Mouse (Mus musculus): ENCODE data around the gene Dab1. TPM values are rescaled to one million over a fixed set of nuclear protein-coding genes. Genes with fewer than 3 reads are reported as not detected.
A peak's percentile ranks its signal among the peaks of the same experiment; 100 is the strongest.

The Dab1 gene
- total RNA-seq, 2 experiments from 2014 or later: not detected

DNA sequence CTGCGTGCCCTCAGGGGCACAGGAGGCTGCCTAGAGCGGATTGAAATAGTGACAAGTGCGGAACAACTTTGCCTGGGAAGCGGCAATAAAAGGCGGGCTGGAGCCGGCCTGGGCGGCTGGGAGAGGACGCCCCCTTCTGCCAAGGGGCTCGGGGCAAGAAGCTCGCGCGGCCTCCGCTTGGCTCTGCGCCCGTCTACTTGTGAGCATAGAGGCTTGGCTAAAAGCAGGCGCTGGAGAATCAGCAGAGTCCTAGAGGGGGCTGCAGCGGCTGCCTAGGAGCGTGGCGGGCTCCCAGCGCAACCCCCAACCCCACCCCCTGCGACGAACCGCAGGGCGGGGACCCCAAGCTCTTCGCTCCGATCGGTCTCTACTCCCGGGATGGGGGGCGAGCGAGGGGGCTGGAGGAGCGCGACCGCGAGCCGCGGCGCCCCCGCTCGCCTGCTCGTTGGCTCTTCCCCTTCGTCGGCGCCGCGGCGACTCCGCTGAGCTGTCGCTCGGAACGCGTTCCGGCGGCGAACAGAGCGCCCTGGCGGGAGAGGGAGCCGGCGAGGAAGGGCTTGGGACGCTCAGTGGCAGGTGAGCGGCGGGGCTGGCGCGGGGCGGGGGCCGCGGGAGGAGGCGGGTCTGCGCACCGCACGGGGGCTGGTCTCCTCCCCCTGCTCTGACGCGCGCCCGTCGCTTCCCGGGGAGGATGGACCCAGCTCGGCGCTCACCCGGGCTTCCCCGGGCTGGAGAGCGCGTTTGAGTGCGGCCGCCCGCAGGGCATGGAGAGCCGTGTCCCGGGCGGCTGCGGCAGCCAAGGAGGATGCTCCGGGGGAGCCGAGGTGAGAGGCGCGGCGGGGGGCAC is 748.0 kb downstream of the Dab1 start:
- peak; percentile 23; the same call in 1 of the 2 replicates for ATAC-seq (replicated peaks; ENCODE audit: poor library complexity)

DNA sequence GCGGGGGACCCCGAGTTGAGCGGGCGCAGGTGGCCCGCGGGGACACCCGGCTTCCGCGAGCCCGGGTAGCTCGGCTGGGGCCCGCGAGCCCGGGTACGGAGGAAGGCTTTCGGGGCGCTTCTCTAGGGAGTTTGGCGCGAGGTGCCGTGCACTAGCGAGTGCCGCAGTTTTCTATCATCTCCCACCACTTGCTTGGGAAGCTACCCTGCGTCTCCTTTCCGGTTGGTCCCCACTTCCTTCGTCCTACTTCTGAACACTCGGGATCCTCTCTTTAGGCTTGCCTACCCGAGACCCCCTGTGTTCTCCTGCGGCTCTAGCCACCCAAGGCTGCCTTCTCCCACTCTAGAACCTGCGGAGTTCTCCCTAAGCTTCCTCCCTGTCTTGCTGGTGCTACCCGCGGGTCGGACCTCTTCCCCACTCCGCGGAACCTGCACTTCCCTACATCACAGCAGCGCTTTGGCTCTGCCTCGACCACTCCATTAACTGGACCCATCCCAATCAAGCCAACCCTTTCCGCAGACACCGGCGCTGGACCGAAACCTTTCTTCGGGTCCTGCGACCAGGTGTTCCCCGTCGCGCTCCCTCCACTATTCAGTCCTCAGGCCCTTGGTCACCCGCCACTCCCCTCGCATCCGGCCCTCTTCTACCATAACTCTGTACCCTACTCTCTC is 748.7 kb downstream of the Dab1 start:
- ATAC-seq (replicated peaks; ENCODE audit: poor library complexity): peak; percentile 46; the same call in 1 of the 2 replicates

DNA sequence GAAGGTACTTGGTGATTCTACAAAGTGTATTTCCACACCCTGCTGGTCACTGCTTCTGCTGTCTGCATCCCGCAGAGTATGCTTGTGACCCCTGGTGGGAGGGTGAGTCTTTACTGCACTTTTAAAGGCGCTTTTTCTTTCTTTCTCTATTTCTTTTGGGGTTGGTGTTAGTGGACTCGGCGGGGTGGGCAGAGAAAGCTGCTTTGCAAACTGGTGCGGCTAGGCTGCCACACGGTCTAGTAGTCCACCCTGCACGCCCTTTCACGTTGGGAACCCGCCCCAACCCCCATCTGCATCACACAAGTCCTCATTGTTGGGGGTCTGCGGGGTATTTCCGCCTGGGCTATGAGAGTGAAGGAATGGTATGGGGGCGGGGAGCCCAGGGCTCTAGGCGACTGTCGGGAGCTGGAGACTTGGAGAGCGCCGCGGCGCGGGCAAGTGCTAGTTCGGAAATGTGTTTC is 749.4 kb downstream of the Dab1 start:
- ATAC-seq (replicated peaks; ENCODE audit: poor library complexity): no peak

DNA sequence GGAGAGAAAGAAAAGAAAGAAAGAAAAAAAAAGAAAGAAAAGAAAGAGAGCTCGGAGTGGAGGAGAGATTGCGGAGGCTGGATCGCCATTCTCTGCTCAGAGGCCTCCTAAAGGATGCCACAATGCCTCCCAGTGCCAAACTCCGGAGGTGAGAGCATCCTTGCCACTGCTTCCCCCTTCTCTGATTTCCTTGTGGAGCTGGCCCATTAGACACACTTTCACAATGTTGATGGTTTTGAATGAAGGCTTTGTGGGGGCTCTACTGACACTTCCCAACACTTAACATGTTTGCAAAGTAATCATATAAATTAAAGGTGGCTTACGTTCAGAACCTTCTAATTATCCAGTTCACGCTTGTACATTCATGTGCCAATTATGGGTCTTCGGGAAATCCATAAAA is 749.9 kb downstream of the Dab1 start:
- no peak for ATAC-seq (replicated peaks; ENCODE audit: poor library complexity)

DNA sequence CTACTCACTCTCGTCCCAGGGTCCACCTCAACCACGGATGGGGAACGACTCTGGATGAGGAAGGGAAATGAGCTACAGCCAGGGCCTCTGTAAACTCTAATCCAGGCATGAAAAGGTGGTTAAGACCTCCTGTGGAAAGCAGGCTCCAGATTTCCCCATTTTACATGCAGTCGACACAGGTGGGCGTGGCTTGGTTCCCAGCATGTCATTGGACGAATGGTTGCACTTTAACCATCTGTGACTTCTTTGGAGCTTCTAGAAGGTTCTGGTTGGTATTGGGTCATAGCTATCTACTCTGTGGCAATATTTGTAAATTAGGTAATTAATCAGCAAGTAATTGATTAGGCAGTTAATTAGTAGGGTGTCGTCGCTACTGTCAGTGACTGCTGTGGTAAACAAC is 752.0 kb downstream of the Dab1 start:
- ATAC-seq (replicated peaks; ENCODE audit: poor library complexity): no peak

DNA sequence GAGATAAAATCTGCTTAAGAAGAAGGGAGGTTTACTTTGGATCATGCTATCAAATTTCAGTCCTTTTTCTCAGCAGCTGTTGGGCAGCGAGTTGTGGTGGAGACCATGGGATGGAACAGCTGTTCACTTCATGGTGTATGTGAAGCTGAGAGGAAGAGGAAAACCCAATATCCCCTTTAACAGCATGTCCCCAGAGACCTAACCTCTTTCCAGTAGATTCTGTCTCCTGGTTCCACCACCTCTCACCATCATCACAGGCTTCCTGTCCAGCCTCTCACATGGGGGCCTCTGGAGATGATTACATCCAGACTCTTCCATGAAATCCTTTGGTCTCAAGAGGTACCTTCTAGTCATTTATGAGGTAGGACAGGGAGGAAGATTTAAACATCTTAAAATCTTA is 755.0 kb downstream of the Dab1 start:
- ATAC-seq (replicated peaks; ENCODE audit: poor library complexity): no peak

DNA sequence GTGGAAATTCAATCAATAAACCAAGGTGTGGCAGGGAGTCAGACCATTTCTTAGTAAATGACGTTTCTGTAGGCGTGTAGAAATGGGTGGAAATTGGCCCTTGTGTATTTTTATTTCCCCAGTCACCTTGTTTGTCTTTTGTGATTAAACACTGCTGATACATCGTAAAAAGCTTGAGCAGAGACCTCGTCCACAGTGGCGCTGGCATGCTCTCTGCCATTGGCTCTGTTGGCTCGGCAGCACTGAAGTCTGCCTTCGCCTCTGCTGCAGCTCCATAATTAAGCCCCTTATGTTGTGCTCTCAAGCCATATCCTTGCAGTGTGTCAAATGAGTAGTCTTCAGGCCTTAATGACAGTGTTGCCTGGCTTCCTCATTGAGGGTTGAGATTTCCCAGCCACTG is 765.5 kb downstream of the Dab1 start:
- no peak for ATAC-seq (replicated peaks; ENCODE audit: poor library complexity)

DNA sequence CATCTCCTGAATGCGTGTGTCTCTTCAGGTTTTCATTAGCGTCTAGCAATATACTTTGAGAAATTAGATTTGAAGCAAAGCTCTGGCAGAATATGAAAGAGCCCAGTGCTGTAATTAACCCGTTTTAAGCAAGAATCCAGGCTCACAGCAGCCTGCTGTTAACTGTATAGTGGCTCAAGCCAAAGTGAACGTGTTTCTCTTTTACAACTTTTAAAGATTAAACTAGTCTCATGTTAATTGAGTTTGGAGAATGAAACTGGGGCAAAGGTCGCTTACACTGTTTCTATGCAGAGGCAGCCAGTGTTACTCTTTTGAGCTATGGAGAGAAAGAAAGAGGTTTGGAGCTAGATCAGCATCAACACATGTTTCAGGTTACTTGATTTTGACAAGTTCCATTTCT is 766.1 kb downstream of the Dab1 start:
- ATAC-seq (replicated peaks; ENCODE audit: poor library complexity): no peak

DNA sequence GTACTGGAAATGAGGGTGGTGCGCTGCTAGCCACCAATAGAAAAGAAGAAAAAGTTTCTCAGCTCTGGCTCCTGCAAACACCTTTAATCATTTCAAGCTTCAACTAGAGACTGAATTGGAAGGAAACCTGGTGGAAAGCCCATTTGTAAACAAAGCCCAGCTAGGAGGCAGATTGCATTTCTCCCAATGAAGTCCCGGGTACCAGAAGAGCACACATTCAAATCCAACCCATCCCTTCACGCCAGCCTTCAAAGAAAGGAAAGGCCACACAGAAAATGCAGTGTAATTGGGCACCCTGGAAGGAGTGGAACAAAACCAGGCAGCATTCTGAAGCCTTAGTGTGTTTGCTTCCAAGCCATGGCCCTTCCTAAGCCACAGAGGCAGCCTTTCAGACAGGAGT is 776.4 kb downstream of the Dab1 start:
- no peak for ATAC-seq (replicated peaks; ENCODE audit: poor library complexity)

DNA sequence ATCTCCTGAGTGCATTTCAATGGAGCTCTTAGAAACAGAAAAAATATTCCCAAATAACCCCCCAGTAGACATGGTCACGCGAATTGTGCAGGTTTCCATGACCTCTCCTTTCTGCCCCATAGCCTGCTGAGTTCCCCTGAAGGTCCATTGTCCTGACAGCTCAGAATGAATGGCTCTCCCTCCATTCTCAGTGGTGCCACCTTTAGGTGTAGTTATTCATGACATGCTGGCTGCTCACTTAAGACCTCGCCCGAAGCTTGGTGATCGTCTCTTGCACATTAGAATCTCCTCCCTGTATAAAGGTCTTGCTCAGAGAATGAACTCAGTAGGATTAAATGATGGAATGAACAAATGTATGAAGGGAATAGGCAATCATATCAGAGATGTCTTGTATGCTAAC is 776.9 kb downstream of the Dab1 start:
- ATAC-seq (replicated peaks; ENCODE audit: poor library complexity): no peak

DNA sequence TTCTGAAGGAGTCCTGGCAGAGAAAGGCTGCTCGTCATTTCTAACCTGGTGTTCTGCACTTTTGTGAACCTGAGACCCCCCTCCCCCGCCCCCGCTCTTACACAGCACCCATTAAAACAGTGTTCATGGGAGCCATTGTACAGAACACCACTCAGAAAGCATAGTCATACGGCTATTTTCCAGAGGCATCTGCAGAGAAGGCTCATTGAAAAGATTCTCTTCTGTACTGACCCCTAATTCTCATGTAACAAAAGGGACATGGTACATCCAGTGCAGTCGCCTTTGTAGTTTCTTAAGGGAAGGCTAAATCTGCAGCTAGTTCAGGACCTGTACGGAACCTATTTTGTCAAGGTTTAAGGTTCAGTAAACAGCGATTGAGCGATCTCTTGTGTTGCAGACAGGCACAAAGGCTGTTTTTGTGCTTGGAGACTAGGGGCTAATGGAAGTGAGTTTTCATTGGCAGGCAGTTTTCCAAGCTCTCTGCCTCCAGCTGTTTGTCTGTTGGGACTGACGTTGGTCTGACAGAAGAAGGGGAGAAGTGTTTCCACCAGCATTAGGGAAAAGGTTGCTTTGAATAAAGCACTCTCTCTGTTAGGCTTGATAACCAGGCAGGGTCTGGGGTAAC is 780.1 kb downstream of the Dab1 start:
- ATAC-seq (replicated peaks; ENCODE audit: poor library complexity): no peak

DNA sequence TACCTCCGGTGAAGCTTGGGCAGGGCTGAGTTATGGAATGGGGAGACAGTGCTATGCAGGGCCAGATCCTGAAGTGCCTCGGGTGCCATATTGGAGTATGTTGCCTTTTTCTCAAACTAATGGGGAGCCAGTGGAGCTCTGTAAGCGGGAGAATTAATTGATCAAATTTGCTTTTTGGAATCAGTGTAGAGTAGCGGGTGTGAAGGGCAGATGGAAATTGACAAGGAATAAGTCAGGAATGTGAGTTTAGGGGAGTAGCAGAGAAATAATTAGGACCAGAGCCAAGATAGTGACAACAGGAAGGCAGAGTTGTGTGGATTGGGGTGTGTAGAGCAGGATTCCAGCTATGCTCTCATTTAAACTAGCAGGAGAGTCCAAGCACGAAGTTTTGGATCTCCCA is 784.9 kb downstream of the Dab1 start:
- ATAC-seq (replicated peaks; ENCODE audit: poor library complexity): no peak

DNA sequence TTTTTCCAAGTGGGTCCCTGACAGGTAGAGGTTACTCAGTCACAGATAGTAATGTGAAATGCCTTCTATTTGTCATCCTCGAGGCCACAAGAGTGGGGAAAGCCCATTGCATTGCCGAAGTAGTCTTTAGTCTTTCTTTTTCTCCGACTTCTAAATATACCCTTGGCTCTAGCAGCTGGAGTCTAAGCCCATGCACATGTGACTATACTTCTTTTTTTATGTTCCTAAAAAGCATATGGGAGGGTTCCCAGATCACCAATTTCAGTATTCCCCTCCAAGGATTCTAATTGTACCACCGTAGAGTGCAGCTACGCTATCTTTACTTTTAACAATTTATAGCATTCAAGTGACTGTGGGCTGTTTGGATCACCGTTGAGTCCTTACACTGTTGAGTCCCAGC is 791.8 kb downstream of the Dab1 start:
- ATAC-seq (replicated peaks; ENCODE audit: poor library complexity): no peak

DNA sequence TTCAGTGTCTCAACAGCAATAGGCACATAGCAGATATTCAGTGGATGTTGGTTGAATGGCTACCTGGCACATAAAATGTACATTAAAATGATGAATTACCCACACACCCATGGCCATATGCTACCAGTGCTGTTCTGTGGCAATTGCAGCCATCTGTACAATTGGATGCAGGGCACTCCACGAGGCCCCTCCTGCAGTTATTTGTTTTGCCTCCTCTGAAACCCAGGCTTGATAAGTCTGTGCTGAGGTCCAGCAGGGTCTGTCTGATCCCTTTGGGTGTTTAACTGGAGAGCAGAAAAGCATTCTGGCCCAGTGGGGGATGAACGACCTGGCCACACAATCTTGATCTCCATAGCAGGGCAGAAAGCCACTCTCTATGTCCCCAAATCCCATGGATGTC is 796.3 kb downstream of the Dab1 start:
- ATAC-seq (replicated peaks; ENCODE audit: poor library complexity): no peak

DNA sequence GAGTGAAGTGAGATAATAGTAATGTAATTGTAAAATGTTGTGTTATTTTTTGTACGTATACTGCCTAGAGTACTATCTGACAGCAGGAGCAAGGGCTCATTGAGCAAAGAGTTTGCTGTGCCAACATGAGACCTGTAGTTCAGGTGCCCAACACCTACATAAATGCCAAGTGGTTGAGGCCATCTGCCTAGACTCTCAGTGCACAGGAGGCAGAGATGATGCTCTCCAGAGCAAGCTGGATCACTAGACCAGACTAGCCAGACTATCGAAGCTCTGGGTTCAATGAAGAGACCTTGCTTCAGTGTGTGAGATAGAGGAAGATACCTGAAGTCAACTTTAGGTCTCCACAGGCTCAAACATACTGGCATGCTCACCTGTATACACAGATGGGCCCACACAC is 799.2 kb downstream of the Dab1 start:
- no peak for ATAC-seq (replicated peaks; ENCODE audit: poor library complexity)

DNA sequence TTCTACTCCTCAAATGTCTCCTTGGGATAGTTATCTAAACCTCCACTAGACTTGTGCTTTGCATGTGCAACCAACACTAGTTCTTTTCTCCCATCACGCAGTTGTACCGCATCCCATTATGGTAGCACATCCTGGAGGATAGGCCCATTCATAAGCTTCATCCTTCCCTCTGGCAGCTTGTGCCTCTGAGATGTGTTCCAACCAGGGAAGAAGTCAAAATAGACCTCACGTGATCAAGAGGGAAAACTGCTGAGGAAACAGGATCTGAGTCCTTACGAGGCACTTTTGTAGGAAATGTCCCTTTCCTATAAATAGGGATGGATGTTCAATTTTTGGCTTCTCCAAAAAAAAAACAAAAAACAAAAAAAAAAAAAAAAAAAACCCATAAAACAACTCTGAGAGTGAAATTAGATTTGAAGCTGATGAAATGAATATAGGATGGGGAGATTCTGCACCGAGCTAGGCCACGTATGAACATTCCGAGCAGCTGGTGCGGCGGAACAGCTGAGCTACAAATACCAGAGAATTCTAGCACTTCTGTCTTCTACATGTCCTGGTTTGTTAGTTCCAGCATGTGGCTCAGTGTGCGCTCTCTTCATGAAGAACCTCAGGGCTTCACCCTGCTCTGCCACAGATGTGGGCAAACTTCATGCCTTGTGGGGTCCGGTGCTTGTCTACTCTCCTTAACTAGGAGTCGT is 802.0 kb downstream of the Dab1 start:
- no peak for ATAC-seq (replicated peaks; ENCODE audit: poor library complexity)

DNA sequence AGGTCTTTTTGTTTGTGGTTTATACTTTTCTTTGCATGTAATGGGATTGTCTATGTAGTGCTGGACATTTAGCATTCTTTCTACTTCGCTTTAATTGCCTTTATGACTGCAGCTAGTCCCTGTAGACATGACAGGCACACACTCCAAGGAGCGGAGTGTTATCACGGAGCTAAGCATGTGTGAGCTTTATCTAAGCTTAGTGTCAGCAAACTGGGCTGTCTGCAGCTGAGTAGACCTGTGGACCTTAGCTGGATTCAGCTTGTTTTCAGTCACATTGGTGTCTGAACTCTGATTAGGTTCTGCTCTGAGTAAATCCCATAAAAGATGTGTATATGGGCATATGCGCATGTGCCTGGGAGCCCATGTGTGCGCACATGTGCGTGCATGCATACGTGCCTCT is 810.0 kb downstream of the Dab1 start:
- no peak for ATAC-seq (replicated peaks; ENCODE audit: poor library complexity)

DNA sequence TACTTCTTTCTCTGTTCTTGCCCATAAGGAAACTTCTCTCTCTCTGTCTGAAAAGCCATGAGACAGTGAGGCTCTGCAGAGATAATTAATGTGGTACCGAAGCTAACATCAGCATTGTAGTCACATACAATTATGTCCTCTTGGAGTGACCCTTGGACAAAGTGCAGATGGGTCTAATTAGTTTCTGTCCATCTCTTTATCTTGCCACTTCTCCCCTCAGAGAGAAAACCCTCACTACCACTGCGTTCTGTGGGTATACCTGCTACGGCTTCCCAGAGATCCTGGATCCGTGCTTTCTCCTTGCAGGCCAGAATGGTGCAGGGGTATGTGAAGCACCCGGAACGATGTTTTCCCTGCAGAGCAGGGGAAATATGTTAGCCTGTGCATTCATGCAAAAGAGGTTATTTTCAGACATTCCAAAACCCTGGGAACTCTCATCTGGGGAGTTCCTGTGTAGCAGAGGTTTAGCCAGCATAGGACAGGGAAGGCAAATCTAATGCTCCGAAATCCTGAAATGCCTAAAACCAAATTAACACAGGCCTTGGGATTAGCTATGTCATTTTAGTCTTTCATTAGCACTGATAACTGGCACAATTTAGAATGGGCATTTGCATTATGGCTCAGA is 812.2 kb downstream of the Dab1 start:
- no peak for ATAC-seq (replicated peaks; ENCODE audit: poor library complexity)

DNA sequence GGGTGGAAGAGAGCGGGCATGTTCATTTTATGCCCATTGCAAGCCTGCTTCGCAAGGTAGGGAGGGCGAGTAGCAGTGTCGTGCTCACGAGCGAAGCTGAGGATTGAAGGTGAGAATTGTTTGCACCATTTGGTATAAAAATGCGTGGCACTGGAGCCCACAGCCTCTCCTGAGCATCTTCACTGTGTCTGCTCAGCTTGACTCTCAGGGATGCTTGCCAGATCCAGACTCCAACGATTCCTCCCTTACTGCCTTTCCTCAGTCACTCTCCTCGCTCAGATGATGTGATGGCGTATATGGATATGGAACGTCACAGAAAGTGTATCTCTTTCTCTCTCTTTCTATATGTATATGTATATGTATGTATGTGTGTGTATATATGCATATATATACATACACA is 813.0 kb downstream of the Dab1 start:
- no peak for ATAC-seq (replicated peaks; ENCODE audit: poor library complexity)

DNA sequence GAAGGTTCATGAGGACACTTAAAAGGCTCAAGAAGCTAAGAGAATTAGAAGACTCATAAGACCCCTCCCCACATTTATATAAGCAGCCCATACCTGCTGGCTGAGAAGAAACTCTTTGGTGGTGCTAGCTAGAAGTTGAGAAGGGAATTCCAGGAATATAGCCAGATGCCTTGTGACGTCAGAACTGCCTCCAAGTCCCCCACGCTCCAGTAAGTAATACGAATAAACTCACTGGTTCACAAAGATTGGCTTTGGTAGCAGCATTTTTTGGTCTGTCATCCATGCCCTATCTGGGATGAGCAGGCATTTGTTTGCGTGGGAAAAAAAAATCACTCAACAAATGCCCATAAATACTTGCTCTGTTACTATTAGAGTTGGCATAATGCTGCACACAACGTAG is 816.6 kb downstream of the Dab1 start:
- no peak for ATAC-seq (replicated peaks; ENCODE audit: poor library complexity)

DNA sequence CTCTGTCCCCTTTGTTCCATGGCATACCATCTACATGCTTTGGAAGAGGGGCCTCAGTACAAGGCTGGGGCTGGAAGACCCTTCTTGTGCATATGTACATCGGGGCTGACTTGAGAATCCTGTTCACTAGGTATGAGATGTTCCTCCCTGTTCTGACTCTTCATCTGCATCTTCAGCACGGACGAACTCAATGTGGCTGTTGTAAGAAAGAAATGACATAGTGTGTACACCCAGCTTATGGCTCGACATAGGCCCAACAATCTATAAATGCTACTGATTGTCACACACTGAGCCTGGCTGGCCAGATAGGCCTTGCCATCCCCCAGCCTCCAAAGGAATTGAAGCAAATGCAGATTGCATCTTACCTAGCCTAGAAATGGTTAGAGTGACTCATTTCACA is 817.3 kb downstream of the Dab1 start:
- ATAC-seq (replicated peaks; ENCODE audit: poor library complexity): no peak
